Mouse (Mus musculus) left cerebral cortex, postnatal 4 days (tissue): ENCODE results near the gene Gm10717. TPM values are rescaled to one million over a fixed set of nuclear protein-coding genes. Genes with fewer than 3 reads are reported as not detected.
"Not testable (repeated sequence)": the region's sequence is repeated elsewhere in the genome, so short reads cannot be mapped to it uniquely, and the experiment has no call there.

Experiments used
- DNase-seq: peaks from one replicate; pipeline ENCODE4 v3.0.0-alpha.2; 2022
- intact Hi-C: fragments of 180-260 bp; cut with DNase I; formaldehyde crosslinking; loops from one replicate; pipeline ENCODE4 v1.15.1; 2025
- total RNA-seq, 2 experiments: library from RNA; stranded (reverse); gene quantifications; 2 replicates each; pipeline ENCODE4 v1.2.3; 2021

Gene Gm10717
- 1 to 10 TPM in 1 of 2 experiments, under 1 TPM in 1; 0.90 to 1.3 TPM for total RNA-seq

DNA sequence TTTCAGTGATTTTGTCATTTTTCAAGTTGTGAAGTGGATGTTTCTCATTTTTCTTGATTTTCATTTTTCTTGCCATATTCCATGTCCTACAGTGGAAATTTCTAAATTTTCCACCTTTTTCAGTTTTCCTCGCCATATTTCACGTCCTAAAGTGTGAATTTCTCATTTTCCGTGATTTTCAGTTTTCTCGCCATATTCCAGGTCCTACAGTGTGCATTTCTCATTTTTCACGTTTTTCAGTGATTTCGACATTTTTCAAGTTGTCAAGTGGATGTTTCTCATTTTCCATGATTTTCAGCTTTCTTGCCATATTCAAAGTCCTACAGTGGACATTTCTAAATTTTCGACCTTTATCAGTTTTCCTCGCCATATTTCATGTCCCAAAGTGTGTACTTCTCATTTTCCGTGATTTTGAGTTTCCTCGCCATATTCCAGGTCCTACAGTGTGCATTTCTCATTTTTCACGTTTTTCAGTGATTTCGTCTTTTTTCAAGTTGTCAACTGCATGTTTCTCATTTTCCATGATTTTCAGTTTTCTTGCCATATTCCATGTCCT lies at the start of gene Gm10717:
Gm10717 (plus strand) TSS at position 506 of the 556 bp plus-strand sequence.
- intact Hi-C loops, DNase-seq: not testable (repeated sequence)

DNA sequence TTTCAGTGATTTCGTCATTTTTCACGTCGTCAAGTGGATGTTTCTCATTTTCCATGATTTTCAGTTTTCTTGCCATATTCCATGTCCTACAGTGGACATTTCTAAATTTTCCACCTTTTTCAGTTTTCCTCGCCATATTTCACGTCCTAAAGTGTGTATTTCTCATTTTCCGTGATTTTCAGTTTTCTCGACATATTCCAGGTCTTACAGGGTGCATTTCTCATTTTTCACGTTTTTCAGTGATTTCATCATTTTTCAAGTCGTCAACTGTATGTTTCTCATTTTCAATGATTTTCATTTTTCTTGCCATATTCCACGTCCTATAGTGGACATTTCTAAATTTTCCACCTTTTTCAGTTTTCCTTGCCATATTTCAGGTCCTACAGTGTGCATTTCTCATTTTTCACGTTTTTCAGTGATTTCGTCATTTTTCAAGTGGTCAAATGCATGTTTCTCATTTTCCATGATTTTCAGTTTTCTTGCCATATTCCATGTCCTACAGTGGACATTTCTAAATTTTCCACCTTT lies 24.7 kb upstream of the Gm10717 start, which contains the start of gene Gm10722:
Gm10722 (plus strand) TSS at position 478 of the 528 bp plus-strand sequence.
- intact Hi-C loops, DNase-seq: not testable (repeated sequence)

DNA sequence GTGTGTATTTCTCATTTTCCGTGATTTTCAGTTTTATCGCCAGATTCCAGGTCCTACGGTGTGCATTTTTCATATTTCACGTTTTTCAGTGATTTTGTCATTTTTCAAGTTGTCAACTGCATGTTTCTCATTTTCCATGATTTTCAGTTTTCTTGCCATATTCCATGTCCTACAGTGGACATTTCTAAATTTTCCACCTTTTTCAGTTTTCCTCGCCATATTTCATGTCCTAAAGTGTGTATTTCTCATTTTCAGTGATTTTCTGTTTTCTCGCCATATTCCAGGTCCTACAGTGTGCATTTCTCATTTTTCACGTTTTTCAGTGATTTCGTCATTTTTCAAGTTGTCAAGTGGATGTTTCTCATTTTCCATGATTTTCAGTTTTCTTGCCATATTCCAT lies 24.2 kb upstream of the Gm10717 start:
- intact Hi-C loops, DNase-seq: not testable (repeated sequence)

DNA sequence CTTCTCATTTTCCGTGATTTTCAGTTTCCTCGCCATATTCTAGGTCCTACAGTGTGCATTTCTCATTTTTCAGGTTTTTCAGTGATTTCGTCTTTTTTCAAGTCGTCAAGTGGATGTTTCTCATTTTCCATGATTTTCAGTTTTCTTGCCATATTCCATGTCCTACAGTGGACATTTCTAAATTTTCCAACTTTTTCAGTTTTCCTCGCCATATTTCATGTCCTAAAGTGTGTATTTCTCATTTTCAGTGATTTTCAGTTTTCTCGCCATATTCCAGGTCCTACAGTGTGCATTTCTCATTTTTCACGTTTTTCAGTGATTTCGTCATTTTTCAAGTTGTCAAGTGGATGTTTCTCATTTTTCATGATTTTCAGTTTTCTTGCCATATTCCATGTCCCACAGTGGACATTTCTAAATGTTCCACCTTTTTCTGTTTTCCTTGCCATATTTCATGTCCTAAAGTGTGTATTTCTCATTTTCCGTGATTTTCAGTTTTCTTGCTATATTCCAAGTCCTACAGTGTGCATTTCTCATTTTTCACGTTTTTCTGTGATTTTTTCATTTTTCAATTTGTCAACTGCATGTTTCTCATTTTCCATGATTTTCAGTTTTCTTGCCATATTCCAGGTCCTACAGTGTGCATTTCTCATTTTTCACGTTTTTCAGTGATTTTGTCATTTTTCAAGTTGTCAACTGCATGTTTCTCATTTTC lies 23.1 kb upstream of the Gm10717 start:
- intact Hi-C loops = not testable (repeated sequence)
- peak; percentile 80 for DNase-seq

DNA sequence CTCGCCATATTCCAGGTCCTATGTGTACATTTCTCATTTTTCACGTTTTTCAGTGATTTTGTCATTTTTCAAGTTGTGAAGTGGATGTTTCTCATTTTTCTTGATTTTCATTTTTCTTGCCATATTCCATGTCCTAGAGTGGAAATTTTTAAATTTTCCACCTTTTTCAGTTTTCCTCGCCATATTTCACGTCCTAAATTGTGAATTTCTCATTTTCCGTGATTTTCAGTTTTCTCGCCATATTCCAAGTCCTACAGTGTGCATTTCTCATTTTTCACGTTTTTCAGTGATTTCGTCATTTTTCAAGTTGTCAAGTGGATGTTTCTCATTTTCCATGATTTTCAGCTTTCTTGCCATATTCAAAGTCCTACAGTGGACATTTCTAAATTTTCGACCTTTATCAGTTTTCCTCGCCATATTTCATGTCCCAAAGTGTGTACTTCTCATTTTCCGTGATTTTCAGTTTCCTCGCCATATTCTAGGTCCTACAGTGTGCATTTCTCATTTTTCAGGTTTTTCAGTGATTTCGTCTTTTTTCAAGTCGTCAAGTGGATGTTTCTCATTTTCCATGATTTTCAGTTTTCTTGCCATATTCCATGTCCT lies 22.3 kb upstream of the Gm10717 start, which contains the start of gene Gm11168:
Gm11168 (plus strand) TSS at position 553 of the 603 bp plus-strand sequence.
- DNase-seq, intact Hi-C loops: not testable (repeated sequence)

DNA sequence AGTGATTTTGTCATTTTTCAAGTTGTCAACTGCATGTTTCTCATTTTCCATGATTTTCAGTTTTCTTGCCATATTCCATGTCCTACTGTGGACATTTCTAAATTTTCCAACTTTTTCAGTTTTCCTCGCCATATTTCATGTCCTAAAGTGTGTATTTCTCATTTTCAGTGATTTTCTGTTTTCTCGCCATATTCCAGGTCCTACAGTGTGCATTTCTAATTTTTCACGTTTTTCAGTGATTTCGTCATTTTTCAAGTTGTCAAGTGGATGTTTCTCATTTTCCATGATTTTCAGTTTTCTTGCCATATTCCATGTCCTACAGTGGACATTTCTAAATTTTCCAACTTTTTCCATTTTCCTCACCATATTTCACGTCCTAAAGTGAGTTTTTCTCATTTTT lies 19.0 kb upstream of the Gm10717 start:
- intact Hi-C loops, DNase-seq: not testable (repeated sequence)

DNA sequence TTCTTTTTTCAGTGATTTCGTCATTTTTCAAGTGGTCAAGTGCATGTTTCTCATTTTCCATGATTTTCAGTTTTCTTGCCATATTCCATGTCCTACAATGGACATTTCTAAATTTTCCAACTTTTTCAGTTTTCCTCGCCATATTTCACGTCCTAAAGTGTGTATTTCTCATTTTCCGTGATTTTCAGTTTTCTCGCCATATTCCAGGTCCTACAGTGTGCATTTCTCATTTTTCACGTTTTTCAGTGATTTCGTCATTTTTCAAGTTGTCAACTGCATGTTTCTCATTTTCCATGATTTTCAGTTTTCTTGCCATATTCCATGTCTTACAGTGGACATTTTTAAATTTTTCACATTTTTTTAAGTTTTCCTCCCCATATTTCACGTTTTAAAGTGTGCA lies 18.6 kb upstream of the Gm10717 start:
- DNase-seq, intact Hi-C loops: not testable (repeated sequence)

DNA sequence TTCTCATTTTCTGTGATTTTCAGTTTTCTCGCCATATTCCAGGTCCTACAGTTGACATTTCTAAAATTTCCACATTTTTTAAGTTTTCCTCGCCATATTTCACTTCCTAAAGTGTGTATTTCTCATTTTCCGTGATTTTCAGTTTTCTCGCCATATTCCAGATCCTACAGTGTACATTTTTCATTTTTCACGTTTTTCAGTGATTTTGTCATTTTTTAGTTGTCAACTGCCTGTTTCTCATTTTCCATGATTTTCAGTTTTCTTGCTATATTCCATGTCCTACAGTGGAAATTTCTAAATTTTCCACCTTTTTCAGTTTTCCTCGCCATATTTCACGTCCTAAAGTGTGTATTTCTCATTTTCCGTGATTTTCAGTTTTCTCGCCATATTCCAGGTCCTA lies 17.9 kb upstream of the Gm10717 start:
- DNase-seq, intact Hi-C loops: not testable (repeated sequence)

DNA sequence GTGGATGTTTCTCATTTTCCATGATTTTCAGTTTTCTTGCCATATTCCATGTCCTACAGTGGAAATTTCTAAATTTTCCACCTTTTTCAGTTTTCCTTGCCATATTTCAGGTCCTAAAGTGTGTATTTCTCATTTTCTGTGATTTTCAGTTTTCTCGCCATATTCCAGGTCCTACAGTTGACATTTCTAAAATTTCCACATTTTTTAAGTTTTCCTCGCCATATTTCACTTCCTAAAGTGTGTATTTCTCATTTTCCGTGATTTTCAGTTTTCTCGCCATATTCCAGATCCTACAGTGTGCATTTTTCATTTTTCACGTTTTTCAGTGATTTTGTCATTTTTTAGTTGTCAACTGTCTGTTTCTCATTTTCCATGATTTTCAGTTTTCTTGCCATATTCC lies 15.9 kb upstream of the Gm10717 start:
- intact Hi-C loops, DNase-seq: not testable (repeated sequence)

DNA sequence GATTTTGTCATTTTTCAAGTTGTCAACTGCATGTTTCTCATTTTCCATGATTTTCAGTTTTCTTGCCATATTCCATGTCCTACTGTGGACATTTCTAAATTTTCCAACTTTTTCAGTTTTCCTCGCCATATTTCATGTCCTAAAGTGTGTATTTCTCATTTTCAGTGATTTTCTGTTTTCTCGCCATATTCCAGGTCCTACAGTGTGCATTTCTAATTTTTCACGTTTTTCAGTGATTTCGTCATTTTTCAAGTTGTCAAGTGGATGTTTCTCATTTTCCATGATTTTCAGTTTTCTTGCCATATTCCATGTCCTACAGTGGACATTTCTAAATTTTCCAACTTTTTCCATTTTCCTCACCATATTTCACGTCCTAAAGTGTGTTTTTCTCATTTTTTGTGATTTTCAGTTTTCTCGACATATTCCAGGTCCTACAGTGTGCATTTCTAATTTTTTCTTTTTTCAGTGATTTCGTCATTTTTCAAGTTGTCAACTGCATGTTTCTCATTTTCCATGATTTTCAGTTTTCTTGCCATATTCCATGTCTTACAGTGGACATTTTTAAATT lies 13.1 kb upstream of the Gm10717 start:
- DNase-seq, intact Hi-C loops: not testable (repeated sequence)

DNA sequence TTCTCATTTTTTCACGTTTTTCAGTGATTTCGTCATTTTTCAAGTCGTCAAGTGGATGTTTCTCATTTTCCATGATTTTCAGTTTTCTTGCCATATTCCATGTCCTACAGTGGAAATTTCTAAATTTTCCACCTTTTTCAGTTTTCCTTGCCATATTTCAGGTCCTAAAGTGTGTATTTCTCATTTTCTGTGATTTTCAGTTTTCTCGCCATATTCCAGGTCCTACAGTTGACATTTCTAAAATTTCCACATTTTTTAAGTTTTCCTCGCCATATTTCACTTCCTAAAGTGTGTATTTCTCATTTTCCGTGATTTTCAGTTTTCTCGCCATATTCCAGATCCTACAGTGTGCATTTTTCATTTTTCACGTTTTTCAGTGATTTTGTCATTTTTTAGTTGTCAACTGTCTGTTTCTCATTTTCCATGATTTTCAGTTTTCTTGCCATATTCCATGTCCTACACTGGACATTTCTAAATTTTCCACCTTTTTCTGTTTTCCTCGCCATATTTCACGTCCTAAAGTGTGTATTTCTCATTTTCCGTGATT lies 12.4 kb upstream of the Gm10717 start, which contains the start of gene Gm10721:
Gm10721 (plus strand) TSS at position 408 of the 547 bp plus-strand sequence.
- intact Hi-C loops, DNase-seq: not testable (repeated sequence)

DNA sequence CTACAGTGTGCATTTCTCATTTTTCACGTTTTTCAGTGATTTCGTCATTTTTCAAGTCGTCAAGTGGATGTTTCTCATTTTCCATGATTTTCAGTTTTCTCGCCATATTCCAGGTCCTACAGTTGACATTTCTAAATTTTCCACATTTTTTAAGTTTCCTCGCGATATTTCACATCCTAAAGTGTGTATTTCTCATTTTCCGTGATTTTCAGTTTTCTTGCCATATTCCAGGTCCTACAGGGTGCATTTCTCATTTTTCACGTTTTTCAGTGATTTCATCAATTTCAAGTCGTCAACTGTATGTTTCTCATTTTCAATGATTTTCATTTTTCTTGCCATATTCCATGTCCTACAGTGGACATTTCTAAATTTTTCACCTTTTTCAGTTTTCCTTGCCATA lies 9.9 kb upstream of the Gm10717 start, which contains the start of gene Gm10720:
Gm10720 (plus strand) TSS at position 301 of the 400 bp plus-strand sequence.
- DNase-seq, intact Hi-C loops: not testable (repeated sequence)

DNA sequence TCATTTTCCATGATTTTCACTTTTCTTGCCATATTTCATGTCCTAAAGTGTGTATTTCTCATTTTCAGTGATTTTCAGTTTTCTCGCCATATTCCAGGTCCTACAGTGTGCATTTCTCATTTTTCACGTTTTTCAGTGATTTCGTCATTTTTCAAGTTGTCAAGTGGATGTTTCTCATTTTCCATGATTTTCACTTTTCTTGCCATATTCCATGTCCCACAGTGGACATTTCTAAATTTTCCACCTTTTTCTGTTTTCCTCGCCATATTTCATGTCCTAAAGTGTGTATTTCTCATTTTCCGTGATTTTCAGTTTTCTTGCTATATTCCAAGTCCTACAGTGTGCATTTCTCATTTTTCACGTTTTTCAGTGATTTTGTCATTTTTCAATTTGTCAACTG lies 9.3 kb upstream of the Gm10717 start:
- intact Hi-C loops, DNase-seq: not testable (repeated sequence)

DNA sequence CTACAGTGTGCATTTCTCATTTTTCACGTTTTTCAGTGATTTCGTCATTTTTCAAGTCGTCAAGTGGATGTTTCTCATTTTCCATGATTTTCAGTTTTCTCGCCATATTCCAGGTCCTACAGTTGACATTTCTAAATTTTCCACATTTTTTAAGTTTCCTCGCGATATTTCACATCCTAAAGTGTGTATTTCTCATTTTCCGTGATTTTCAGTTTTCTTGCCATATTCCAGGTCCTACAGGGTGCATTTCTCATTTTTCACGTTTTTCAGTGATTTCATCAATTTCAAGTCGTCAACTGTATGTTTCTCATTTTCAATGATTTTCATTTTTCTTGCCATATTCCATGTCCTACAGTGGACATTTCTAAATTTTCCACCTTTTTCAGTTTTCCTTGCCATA lies 8.1 kb upstream of the Gm10717 start, which contains the start of gene Gm10719:
Gm10719 (plus strand) TSS at position 301 of the 400 bp plus-strand sequence.
- intact Hi-C loops = not testable (repeated sequence)

DNA sequence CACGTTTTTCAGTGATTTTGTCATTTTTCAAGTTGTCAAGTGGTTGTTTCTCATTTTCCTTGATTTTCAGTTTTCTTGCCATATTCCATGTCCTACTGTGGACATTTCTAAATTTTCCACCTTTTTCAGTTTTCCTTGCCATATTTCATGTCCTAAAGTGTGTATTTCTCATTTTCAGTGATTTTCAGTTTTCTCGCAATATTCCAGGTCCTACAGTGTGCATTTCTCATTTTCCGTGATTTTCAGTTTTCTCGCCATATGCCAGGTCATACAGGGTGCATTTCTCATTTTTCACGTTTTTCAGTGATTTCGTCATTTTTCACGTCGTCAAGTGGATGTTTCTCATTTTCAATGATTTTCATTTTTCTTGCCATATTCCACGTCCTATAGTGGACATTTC lies 6.3 kb upstream of the Gm10717 start:
- peak; percentile 59 for DNase-seq
- intact Hi-C loops = not testable (repeated sequence)

More for the DNA sequence above, 8.1 kb upstream of the Gm10717 start, which contains the start of gene Gm10719:
- DNase-seq = not testable (repeated sequence)

DNA sequence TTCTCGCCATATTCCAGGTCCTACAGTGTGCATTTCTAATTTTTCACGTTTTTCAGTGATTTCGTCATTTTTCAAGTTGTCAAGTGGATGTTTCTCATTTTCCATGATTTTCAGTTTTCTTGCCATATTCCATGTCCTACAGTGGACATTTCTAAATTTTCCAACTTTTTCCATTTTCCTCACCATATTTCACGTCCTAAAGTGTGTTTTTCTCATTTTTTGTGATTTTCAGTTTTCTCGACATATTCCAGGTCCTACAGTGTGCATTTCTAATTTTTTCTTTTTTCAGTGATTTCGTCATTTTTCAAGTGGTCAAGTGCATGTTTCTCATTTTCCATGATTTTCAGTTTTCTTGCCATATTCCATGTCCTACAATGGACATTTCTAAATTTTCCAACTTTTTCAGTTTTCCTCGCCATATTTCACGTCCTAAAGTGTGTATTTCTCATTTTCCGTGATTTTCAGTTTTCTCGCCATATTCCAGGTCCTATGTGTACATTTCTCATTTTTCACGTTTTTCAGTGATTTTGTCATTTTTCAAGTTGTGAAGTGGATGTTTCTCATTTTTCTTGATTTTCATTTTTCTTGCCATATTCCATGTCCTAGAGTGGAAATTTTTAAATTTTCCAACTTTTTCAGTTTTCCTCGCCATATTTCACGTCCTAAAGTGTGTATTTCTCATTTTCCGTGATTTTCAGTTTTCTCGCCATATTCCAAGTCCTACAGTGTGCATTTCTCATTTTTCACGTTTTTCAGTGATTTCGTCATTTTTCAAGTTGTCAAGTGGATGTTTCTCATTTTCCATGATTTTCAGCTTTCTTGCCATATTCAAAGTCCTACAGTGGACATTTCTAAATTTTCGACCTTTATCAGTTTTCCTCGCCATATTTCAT lies 5.1 kb upstream of the Gm10717 start:
- intact Hi-C loops = not testable (repeated sequence)
- DNase-seq = peak; percentile 20

DNA sequence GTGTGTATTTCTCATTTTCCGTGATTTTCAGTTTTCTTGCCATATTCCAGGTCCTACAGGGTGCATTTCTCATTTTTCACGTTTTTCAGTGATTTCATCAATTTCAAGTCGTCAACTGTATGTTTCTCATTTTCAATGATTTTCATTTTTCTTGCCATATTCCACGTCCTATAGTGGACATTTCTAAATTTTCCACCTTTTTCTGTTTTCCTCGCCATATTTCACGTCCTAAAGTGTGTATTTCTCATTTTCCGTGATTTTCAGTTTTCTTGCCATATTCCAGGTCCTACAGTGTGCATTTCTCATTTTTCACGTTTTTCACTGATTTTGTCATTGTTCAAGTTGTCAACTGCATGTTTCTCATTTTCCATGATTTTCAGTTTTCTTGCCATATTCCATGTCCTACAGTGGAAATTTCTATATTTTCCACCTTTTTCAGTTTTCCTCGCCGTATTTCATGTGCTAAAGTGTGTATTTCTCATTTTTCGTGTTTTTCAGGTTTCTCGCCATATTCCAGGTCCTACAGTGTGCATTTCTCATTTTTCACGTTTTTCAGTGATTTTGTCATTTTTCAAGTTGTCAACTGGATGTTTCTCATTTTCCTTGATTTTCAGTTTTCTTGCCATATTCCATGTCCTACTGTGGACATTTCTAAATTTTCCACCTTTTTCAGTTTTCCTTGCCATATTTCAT lies 2.8 kb upstream of the Gm10717 start:
- DNase-seq, intact Hi-C loops: not testable (repeated sequence)

DNA sequence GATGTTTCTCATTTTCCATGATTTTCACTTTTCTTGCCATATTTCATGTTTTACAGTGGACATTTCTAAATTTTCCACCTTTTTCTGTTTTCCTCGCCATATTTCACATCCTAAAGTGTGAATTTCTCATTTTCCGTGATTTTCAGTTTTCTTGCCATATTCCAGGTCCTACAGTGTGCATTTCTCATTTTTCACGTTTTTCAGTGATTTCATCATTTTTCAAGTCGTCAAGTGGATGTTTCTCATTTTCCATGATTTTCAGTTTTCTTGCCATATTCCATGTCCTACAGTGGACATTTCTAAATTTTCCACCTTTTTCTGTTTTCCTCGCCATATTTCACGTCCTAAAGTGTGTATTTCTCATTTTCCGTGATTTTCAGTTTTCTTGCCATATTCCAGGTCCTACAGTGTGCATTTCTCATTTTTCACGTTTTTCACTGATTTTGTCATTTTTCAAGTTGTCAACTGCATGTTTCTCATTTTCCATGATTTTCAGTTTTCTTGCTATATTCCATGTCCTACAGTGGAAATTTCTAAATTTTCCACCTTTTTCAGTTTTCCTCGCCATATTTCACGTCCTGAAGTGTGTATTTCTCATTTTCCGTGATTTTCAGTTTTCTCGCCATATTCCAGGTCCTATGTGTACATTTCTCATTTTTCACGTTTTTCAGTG lies 1.8 kb upstream of the Gm10717 start, which contains the start of gene Gm10718:
Gm10718 (plus strand) TSS at position 236 of the 673 bp plus-strand sequence.
- DNase-seq, intact Hi-C loops: not testable (repeated sequence)
